Mouse (Mus musculus) cerebellum, adult 8-10 months (tissue): Measurements from ENCODE around the gene Srsf4.

Source experiments
- DNase-seq: peaks from one replicate; pipeline ENCODE4 v3.0.0; 2022

Gene Srsf4

DNA sequence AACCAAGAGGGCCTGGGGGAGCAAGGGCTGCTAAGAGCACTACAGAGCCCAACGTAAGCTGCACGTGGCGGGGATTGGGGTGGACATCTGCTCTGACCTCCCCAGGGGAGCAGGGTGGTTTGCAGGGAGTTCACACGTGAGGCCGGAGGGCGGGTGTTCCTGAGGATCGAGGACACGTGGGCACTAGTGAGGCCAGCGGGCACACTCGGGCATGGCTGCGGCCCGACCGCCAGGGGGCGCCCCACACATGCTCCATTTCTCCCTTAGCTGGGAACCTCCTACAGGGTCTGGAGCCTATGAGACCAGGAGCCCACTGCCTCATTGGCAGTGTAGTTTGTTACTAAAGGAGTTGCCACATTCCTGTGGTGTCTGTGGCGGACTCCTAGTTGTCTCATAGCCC lies 43.0 kb downstream of the Srsf4 start:
- peak; percentile 54 for DNase-seq

DNA sequence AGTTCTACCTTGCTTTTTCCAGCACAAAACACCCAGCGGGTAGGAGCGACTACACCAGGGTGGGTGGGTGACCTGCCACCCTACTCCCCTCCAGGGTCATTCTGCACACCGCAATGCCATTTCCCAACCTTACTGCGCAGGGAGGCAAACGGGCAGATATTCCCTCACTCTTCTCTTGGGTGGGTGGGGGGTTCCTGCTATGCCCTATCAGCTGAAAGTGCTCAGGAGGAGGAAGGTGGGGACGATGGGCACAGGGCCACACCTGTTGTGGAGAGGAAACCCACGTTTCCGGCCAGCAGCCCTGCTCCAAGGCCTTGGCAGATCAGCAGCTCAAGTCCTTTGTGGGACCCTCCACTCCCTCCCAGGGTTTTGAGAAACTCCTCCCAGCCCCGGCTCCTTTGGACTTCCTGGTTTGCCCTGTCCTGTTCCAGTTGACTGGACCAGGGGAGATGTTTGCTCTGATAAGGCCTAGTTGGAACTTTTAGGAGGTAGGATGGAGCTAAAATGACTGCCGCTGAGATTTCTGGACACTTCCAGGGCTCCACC lies 43.7 kb downstream of the Srsf4 start:
- no peak for DNase-seq

DNA sequence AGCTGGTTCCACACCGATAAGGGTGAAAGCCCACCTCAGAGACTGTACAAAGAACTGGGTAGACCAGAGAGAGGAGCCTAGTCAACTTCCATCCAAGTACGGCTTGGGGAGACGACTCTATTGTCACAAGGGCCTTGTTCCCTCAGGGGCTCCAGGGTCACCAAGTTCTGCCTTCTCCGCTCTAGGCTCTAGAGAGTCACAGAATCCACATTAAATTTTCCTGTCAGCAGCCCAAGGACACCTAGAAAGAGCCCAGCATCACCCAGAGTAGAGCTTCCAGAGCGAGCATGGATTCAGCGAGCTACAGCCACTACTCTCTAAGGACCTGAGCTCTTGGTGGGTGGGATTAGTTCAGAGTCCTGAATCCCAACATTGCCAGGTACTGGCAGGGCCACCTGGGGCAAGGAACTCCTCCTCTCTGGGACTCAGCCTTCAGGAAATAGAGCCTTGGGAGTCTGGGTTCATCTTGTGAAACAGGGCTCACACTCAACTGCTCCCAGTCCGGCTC lies 44.7 kb downstream of the Srsf4 start:
- no peak for DNase-seq

DNA sequence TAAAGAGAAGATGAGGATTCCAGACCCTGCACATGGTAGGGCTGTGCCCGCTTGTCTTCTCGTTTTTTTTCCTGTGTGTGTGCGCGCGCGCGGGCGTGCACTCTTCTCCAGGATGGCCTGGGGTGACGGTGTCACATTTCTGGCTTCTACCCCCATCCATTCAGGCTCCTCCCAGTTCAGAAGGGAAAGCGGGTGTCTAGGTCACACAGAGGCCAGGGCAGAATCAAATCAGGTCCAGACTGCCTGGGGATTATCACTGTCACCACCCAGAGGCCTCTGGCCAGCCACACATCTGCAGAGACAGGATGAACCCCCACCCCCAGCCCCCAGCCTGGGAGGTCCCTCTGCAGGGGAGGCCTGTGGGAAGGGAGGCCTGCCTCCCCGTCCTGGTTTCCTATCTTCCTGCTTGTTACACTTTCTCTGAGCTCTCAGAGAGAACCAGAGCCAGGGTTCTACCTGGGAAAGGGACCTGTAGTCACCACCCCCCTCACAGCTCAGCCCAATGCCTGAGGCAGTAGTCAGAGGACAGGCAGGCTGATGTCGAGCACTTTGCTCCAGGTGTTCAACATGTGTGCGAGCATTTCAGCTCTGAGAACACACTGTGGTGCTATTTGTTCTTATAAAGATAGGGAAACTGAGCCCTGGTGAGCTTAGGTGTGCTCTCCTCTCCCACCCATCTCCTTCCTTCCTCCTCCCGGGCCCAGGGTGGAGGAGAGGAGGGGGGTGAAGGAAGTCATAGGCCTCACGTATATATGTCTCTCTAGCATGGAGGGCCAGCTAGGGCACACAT lies 45.5 kb downstream of the Srsf4 start:
- no peak for DNase-seq

DNA sequence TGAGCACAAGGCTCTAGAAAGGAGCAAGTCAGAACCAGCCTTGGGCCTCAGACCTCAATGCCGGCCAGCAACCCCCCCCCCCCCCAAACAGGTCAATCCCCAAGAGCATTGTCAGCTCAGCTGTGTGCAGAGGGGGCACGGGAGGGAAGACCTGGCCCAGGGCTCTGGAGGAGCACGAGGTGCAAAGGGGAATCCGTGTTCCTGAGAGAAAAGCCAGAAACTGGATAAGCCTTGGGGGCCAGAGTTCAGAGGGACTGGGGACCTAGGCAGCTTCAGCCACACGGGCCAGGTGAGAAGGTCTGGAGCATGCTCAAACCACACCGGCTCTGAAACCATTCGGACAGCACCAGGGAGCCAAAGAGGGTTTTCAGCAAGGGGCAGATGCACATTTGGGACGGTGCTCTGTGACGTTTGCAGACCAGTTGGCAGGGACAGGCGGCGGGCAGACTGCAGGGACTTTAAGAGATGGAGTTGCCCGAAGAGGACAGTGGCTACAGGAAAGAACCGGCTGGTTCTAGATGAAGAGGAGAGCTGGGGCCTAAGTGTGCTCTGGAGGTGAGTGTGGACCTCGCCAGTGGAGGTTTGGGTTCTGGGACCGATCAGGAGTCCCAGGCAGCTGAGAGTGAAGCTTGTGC lies 46.2 kb downstream of the Srsf4 start:
- DNase-seq, result no peak

DNA sequence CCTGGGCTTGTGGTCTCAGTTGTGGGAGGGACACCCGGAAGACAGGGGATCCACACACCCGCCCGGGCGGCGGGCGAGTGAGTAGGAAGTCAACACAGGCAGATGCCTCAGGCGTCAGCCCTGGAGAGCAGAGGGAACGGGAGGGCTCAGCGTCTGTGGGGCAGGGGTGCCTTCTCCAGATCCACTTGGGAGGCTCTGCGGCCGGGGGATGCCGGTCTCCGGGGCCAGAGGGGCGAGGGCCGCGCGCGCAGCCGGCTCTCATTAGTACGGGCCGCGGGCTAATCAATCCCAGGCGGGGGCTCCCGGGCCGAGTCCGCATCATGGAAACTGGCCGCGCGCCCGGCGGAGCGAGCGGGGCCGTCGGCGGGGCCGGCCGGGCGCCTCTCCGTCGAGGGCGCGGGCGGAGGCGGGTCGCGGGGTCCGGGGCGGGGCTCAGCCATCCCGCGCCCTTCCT lies 46.8 kb downstream of the Srsf4 start:
- no peak for DNase-seq

DNA sequence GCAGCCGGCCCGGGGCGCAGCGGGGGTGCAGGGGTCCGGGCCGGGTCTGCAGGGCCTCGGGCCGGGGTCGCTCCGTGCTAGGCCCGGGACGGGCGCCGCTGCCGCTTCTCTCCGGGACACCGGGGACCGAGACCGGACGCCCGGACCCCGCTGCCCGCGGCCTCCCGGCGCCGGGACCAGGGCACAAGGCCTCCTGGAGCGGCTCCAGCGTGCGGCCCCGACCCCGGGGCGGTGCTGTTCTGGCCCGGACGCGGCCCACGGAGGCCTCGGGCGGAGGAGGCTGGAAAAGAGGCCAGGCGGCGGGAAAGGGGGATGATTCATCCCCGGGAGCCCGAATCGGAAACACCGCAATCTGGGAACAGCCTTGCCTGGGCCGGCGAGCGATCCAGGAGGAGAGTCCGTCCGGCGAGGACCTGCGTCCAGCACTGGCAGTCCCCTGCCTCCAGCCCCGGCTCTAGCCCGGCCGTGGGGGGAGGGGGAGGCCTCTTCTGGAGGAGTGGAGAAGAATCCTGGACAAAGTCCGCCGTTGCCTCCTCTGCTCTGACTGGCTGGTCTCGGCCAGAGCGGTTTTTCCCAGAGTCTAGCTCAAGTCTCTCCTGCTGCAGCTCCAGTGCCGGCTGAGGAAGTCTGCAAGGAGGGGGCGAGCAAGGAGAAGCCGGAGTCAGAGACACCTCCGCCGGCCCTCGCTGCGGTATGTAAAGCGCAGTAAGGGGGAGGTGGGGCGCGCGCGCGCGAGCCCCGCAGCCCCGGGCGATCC lies 47.4 kb downstream of the Srsf4 start:
- DNase-seq, result no peak

DNA sequence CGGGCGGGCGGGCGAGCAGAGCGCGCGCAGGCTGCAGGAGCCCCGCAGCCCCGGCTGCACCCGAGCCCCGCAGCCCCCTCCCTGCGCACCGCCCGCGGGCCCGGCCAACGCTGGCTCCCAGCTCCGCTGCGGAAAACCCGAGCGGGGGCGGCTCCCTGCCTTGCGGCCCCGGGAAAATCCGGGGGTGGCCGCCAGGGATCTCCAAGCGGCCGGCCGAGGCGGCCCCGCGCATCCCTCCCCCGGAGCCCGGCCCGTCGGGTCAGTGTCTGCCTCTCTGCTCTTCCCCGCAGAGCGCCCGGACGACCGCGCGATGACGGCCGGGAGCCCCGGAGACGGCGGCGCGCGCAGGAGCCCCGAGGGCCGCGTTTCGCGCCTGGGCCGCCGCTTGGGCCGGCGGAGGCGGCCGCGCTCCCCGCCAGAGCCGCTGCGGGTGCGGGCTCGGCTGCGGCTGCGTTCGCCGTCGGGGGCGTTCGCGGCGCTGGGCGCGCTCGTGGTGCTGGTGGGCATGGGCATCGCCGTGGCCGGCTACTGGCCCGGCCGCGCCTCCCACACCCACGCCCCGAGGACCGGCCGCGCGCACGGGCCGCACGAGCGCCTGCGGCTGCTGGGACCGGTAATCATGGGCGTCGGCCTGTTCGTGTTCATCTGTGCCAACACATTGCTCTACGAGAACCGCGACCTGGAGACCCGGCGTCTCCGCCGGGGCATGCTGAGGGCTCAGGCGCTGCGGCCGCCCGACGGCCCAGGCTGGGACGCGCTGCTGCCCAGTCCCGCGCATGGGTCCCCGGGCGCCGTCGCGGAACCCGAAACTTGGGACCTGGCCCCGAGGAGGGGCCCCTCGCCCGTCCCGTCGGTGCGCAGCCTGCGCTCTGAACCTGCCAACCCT lies 48.3 kb downstream of the Srsf4 start, which contains the start of gene Tmem200b:
Gene Tmem200b (plus strand): TSS at position 311 of the 886 bp plus-strand sequence.
- DNase-seq, result no peak

DNA sequence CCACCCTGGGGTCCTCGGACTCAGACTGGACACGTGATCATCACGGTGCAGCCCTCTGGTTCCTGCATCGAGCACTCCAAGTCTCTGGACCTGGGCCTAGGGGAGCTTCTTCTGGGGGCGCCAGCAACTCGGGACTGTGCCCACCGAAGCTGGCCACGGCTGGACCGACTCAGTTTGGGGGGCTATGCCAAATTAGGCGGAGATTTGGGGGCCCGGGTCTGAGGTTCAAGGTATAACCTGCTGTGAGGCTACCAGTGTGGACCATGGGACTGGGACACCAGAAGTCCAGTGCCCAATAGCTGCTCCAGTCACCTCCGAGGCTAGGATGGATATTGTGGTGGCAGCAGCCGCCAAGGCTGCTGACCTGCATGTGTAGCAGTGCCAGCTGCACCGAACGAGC lies 49.0 kb downstream of the Srsf4 start:
- DNase-seq, result no peak

DNA sequence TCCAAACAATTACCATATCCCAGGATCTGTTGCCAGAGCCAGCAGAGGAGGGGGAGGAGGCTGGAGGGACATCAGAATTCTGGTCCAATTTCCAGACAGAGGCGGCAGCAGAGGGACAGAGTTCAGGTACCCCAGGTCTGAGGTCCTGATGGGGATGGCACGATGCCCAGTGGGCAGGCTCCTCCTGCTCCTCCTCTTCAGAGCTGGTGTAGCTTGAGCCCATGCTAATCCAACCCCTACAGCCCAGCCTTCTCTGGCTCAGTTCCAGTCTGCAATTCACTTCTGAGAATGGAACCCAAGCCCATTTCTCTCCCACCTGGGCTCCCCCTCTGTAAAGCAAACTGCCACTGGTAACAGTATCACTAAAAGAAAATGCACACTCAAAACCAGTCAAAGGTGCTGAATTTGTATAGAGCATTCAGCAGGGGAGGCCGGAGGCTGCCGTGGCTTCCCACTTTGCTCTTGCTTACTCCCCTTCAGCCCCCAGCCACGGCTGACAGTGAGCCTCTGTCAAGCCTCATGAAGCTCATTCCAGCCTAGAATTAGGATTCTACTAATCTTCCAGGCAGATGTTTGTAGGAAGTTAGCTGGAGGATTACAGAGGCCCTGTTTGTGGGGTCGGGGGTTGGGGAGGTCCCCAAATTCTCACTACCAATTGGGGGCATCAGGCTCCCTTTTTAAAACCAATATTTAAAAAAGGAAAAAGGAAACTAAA lies 50.8 kb downstream of the Srsf4 start:
- no peak for DNase-seq

DNA sequence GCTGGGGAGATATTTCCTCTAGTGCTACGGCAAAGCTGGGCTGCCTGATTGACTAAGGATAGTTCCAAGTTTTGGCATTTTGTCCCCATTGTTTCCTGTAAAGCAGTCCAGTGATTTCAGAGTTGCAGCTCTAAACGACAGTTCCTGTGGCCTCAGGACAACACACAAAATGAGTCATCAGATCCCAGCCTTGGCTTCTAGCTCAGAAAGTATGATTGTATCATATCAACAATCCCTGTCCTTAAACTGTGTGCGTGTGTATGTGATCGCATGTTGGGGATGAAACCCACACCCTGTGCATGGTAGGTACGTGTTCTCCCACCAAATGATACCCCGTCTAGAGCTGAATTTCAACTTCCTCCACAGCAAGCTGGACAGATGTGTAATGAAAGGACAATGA lies 55.7 kb downstream of the Srsf4 start:
- DNase-seq, result no peak

DNA sequence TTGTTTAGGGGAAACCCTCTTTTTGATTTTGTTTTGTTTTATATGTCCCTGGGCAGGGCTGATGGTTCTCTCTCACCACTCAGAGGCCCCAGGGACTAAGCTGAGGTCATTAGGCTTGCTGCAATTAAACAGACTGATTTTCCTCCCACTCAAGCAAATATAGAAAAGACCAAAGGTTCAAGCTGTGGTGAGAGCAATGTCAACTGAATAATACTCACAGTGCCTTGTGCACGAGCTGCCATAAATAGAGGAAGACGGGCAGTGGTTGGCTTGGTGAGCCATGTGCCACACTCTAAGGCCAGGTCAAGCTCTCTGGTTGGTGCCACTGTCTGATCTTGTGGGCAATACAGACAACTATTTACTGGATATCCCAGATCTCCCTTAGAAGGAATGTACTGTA lies 66.0 kb downstream of the Srsf4 start:
- DNase-seq, result no peak

DNA sequence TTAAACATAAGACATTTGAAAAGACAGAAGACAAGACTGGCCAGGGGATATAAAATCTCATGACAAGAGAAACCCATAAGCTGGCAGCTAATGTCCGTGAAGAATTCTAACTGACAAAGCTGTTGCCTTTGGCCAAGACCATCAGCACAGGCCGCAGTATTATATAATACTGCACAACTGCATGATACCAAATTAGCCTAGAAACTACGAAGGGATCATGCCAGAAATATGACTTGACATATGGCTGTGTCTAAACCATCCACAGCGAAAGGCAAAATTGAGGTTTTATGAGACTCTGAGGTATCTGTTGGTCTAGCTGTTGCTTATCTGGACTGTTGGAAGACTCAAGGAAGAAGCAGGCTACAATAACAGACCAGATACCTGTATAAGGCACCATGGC lies 67.4 kb downstream of the Srsf4 start:
- peak; percentile 21 for DNase-seq

DNA sequence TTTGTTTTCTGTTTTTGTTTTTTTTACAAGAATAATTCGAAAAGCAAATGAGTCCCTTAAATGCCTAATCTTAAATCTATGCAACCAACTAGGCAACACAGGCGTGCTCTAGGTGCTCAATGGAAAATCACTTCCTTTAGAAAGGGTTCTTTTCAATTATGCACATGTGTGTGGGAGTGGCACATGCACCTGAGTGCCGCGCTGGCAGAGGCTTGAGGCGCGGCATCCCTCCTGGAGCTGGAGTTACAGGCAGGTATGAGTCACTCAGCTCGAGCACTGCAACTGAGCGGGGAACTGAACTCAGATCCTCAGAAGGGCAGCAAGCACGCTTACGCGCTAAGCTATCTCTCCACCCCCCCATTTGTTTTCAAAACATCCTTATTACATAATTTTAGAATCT lies 74.4 kb downstream of the Srsf4 start:
- DNase-seq, result no peak

DNA sequence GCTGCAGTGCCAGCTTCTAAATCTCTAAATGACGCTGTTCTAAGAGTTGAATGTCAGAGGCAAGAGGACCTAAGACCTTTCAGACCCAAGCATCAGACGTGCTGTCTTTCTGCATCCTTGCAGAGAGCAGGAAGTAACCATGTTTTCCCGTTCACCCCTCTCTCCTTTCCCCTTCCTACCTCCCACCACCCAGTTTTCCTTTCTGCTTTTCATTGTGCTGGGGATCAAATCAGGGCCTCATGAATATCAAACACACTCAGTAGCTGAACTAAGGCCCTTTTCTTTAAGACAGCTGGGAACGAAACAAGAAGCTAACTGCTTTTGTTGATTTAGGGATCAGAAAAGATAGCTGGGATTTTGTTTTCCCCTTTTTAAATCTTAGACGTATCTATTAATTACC lies 76.5 kb downstream of the Srsf4 start:
- DNase-seq, result no peak

DNA sequence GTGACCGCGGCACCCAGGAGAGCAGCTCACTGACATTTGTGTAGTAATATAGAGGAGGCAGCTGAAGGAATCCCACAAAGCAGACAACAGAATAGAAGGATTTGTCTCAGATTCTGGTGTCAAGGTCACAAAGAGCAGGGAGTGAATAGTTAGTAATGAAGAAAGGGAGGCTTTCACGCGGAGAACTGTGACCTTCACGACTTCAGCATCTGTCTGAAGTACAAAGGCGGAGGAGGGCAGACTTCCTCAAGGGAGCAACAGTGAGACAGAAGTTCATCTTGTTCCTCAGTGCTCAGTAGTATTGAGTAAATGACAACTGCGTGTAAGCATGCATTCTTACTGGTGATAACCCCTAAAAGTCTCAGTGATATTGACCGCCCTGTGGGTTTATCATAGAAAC lies 77.2 kb downstream of the Srsf4 start:
- no peak for DNase-seq
